Mouse (Mus musculus) ES-E14 (cell line): ENCODE data around the gene Nod1. TPM values are rescaled to one million over a fixed set of nuclear protein-coding genes. Genes with fewer than 3 reads are reported as not detected.

Source experiments
- DNase-seq: peaks from one replicate; pipeline ENCODE4 v3.0.0-alpha.2; 2013; ENCODE audit warnings: low read depth, low spot score
- H3K27ac ChIP-seq: 2 replicates; pipeline ENCODE4 v1.5.1; 2012; ENCODE audit warnings: low read depth, mild to moderate bottlenecking, low read length, moderate library complexity, mixed read lengths; ENCODE audit not compliant: poor library complexity, insufficient read depth, severe bottlenecking
- H3K36me3 ChIP-seq: 2 replicates; pipeline ENCODE4 v1.6.1; 2012; ENCODE audit warnings: mild to moderate bottlenecking, low read length, moderate library complexity, mixed read lengths; ENCODE audit not compliant: control insufficient read depth, poor library complexity, insufficient read depth, severe bottlenecking
- H3K4me1 ChIP-seq, 2 experiments: fragments of 150-350 bp in 1 of 2; sonication (generic) in 1 of 2; 2 replicates each; pipeline ENCODE4 v1.6.1; 2012; ENCODE audit warnings: low read length in 2 of 2, mild to moderate bottlenecking in 1 of 2, mixed read lengths in 1 of 2; ENCODE audit not compliant: control insufficient read depth in 2 of 2, insufficient read depth in 2 of 2, poor library complexity in 1 of 2
- H3K4me3 ChIP-seq, 2 experiments: fragments of 150-350 bp in 1 of 2; sonication (generic) in 1 of 2; 2 replicates each; pipeline ENCODE4 v1.5.1; 2012; ENCODE audit warnings: low read length in 2 of 2, low read depth in 1 of 2, mild to moderate bottlenecking in 1 of 2, mixed read lengths in 1 of 2; ENCODE audit not compliant: insufficient read depth in 1 of 2, poor library complexity in 1 of 2, severe bottlenecking in 1 of 2
- H3K9ac ChIP-seq: 2 replicates; pipeline ENCODE4 v1.6.1; 2012; ENCODE audit warnings: low read depth, mild to moderate bottlenecking, low read length, mixed read lengths; ENCODE audit not compliant: poor library complexity, insufficient read depth, severe bottlenecking
- H3K9me3 ChIP-seq: fragments of 150-350 bp; sonication (generic); 2 replicates; pipeline ENCODE4 v1.6.1; 2012; ENCODE audit warnings: low read depth, mild to moderate bottlenecking, low read length; ENCODE audit not compliant: control insufficient read depth, insufficient read depth
- CHD2 ChIP-seq: IDR thresholded peaks from 2 replicates; pipeline ENCODE4 v1.6.1; 2014; ENCODE audit warnings: mild to moderate bottlenecking, low read depth, low read length, inconsistent platforms
- HCFC1 ChIP-seq: IDR thresholded peaks from 2 replicates; pipeline ENCODE4 v1.6.1; 2012; ENCODE audit warnings: low read length, inconsistent platforms, borderline replicate concordance; ENCODE audit not compliant: insufficient read depth
- MAFK ChIP-seq: IDR thresholded peaks from 2 replicates; pipeline ENCODE4 v1.6.1; 2014; ENCODE audit warnings: mild to moderate bottlenecking, low read depth, low read length, inconsistent platforms; ENCODE audit not compliant: insufficient read depth
- ZC3H11A ChIP-seq: IDR thresholded peaks from 2 replicates; pipeline ENCODE4 v1.6.1; 2012; ENCODE audit warnings: low read depth, mild to moderate bottlenecking, inconsistent platforms, low read length, borderline replicate concordance
- ZNF384 ChIP-seq: IDR thresholded peaks from 2 replicates; pipeline ENCODE4 v1.6.1; 2012; ENCODE audit warnings: low read depth, low read length, inconsistent platforms
- in situ Hi-C, 2 experiments: fragments of 600-800 bp; cut with MboI; formaldehyde crosslinking; loops; one replicate each; pipeline ENCODE4 v1.15.1; 2025; ENCODE audit warnings: low sequenced_read_pairs in 2 of 2, inconsistent platforms in 1 of 2; ENCODE audit not compliant: unreplicated experiment in 2 of 2
- total RNA-seq: library from RNA; depleted of rRNA; stranded (reverse); fragments of 300-350 nt; gene quantifications from 2 replicates; pipeline ENCODE4 v1.2.3, GENCODE M21; 2012; rRNA removed

The Nod1 gene
- 1.3 and 1.6 TPM in 2 replicates for total RNA-seq

DNA sequence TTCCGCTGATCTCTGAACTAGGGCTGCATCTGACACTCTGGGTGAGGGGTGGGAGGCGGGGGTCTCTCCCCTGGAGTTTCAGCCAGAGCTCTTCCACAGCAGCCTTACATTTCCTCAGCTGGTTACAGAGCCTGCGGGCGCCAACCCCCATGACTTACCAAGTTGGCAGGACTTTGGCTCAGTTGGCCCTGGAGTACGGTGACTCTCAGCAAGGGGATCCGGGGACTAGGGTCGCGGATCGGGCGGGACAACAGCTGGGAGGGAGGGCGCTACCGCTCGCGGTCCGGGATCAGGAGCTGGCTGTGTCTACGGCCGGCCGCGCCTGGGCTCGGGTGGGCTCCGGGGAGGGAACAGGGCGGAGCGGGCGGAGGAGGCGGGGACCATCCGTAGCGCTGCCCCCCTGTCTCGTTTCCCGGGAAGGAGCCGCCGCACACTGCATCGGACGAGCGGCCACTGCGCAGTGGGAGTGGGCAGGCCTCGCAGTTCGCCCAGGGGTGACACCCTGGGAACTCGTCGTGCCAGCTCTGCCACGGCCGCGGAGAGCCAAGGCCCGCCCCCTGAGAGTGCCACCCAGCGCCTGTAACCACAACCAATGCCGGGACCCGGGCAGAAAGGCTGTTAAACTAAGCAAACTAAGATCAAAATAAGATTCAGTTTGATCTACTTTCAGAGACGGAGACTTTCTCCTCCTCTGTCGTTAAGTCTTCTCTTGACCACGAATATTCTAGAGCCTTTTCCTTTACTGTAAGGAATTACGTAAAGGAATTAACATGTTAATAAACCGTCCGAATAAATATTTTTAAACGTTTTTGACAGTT, at the start of gene Nod1:
TSS of gene Nod1 (minus strand) at position 502 of the 818 bp plus-strand sequence.
- Histone ChIP-seq H3K4me3 (peak within 1 kb of the TSS; percentile 76 to 79), H3K9me3 (no peaks in the 10 kb centered on the region), H3K36me3 (no peaks in the 10 kb centered on the region), H3K27ac (no peak within 1 kb of the TSS), H3K9ac (peak within 1 kb of the TSS; percentile 66), H3K4me1 (peaks cover 0 to 2% of the 10 kb centered on the region in 2 experiments; a peak in 2 of 4 replicates)
- TF ChIP-seq MAFK (no peak), ZNF384 (no peak), HCFC1 (no peak), ZC3H11A (no peak), CHD2 (no peak)
- DNase-seq = no peak
- in situ Hi-C loops = no loop called here

DNA sequence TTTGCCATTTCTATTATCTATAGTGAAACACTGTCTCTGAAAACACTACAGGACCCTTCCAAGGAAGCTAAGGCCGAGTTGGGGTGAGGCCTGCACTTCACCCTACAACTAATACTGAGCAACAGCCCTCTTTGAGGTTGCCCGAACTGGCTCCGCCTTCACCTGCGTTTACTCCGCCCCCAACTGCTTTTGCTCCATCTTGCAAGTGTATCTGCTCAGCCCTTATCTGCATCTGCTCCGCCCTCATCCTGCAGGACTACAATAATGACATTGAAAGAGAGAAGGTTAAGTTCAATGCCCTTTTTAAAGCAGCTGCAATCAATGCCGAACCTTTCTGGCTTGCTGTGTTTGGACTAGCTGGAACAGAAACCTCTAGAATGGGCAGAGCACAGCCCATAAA, 49.4 kb upstream of the Nod1 start:
- no peak for DNase-seq
- peaks cover 0 to 9% of the 10 kb centered on the region in 2 experiments; a peak in 2 of 4 replicates for H3K4me1 ChIP-seq
- no peak overlapping the region for H3K9ac ChIP-seq
- no peak overlapping the region for H3K27ac ChIP-seq
- H3K4me3 ChIP-seq = no peak overlapping the region
- H3K9me3 ChIP-seq = no peaks in the 10 kb centered on the region
- in situ Hi-C loops = no loop called here
- TF ChIP-seq HCFC1 (no peak), CHD2 (no peak), ZC3H11A (no peak), MAFK (no peak), ZNF384 (no peak)
- no peaks in the 10 kb centered on the region for H3K36me3 ChIP-seq

DNA sequence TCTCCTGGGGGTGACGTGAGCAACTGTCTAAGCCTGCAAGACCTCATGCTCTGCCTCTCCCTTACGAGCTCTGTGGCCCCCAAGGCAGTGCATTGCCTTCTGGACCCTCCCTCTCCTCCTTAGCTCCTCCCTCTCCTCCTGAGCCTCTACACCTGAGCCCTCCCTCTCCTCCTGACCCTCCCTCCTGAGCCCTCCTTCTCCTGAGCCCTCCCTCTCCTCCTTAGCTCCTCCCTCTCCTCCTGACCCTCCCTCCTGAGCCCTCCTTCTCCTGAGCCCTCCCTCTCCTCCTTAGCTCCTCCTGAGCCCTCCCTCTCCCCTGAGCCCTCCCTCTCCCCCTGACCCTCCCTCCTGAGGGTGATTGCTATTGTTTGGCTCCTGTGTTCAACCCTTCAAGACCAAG, 46.0 kb upstream of the Nod1 start:
- Histone ChIP-seq H3K36me3 (no peaks in the 10 kb centered on the region), H3K27ac (no peak overlapping the region), H3K4me1 (peaks cover 0 to 15% of the 10 kb centered on the region in 2 experiments; a peak in 2 of 4 replicates), H3K9ac (no peak overlapping the region), H3K4me3 (no peak overlapping the region), H3K9me3 (no peaks in the 10 kb centered on the region)
- DNase-seq = peak; percentile 72
- TF ChIP-seq ZNF384 (no peak), HCFC1 (no peak), ZC3H11A (no peak), CHD2 (no peak), MAFK (no peak)
- in situ Hi-C loops = no loop called here

DNA sequence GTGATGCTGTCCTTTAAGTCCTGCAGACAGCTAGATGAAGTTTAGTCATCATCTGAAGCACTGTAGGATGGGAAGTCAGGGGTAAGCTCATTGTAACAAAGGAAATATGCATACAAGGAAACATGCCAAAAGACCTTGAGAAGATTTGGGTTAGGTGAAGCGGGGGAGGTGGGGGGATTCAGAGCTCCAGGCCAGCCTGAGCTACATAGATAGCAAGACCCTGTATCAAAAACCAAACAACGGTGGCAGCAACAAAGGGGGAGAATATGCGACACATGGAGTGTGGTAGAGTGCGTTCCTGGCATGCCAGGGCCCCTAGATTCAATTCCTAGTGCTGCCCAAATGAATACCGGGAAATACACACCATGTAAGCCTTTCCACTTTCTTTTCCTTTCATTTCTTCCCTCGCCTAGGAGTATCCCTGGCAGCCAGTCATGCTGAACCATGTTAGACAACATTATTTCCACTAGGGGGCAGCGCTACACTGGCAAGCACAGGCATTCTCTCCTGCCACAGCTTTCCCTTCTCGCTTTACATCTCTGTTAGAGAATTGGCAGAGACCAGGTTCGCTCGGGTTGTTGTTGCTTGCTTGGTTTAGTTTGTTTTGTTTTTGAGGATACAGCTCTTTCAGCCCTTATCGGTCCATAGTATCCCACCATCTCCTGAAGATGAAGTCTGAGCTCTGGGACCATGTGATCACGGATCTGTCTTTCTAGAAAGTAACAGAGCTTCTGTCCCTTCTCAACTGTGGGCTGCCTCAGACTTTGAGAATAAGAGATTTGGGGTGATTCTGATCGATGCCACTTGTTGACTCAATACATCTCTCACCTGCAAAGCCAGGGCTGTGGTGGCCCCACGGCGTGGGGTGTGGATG, 44.5 kb upstream of the Nod1 start:
- DNase-seq = peak; percentile 86
- no peak overlapping the region for H3K27ac ChIP-seq

More for the DNA sequence above, 44.5 kb upstream of the Nod1 start:
- Histone ChIP-seq H3K9me3 (no peaks in the 10 kb centered on the region), H3K9ac (no peak overlapping the region), H3K36me3 (no peaks in the 10 kb centered on the region), H3K4me1 (peaks cover 0 to 15% of the 10 kb centered on the region in 2 experiments; a peak in 2 of 4 replicates), H3K4me3 (no peak overlapping the region)
- in situ Hi-C loops = no loop called here
- TF ChIP-seq CHD2 (no peak), HCFC1 (0 out of 2 replicates have a peak, but pooled peaks have one; percentile 31), ZC3H11A (peak; percentile 58; the same call in 1 of the 2 replicates)
